Mouse (Mus musculus) layer of hippocampus, postnatal 14 days (tissue): Measurements from ENCODE around the gene Gm16503. TPM values are rescaled to one million over a fixed set of nuclear protein-coding genes. Genes with fewer than 3 reads are reported as not detected.
"Not testable (repeated sequence)": the region's sequence is repeated elsewhere in the genome, so short reads cannot be mapped to it uniquely, and the experiment has no call there.

Experiments used
- DNase-seq, 2 experiments: peaks; one replicate each; pipeline ENCODE4 v3.0.0; 2021 to 2022; ENCODE audit warnings: low spot score in 2 of 2, mixed read lengths in 1 of 2
- long read RNA-seq, 2 experiments: library from polyadenylated mRNA; stranded (forward); transcript quantifications; one replicate each; pipeline ENCODE4 v2.0.0; 2021
- total RNA-seq, 2 experiments: library from RNA; stranded (reverse); gene quantifications; 2 replicates each; pipeline ENCODE4 v1.2.3; 2021

Gm16503 gene
- total RNA-seq, result under 1 TPM; 0.28 to 0.29 TPM
- long read RNA-seq, experiment 1, result 0 reads
- long read RNA-seq, experiment 2, result 0 reads

GRCm38 (mm10) chr4:147539918-147540317, at the start of gene Gm16503:
TSS of gene Gm16503 (plus strand) at chr4:147540218.
- not testable (repeated sequence) for DNase-seq

GRCm38 (mm10) chr4:147492117-147492516, 47.9 kb upstream of the Gm16503 start, which contains the start of gene Zfp982:
TSS of gene Zfp982 (plus strand) at chr4:147492417.
- DNase-seq, result not testable (repeated sequence)

GRCm38 (mm10) chr4:147498772-147499613, 41.0 kb upstream of the Gm16503 start:
- DNase-seq, result not testable (repeated sequence)

GRCm38 (mm10) chr4:147509174-147509573, 30.8 kb upstream of the Gm16503 start:
- no peak for DNase-seq

- no peak for DNase-seq
These were observed 21.0 kb upstream of the Gm16503 start for GRCm38 (mm10) chr4:147518981-147519380.

- DNase-seq, result no peak
These were observed 19.9 kb upstream of the Gm16503 start for GRCm38 (mm10) chr4:147520100-147520499.

GRCm38 (mm10) chr4:147525125-147525524, 14.9 kb upstream of the Gm16503 start:
- no peak for DNase-seq

GRCm38 (mm10) chr4:147530366-147530765, 9.7 kb upstream of the Gm16503 start:
- no peak for DNase-seq

GRCm38 (mm10) chr4:147535916-147536315, 4.1 kb upstream of the Gm16503 start:
- not testable (repeated sequence) for DNase-seq

GRCm38 (mm10) chr4:147537702-147538101, 2.3 kb upstream of the Gm16503 start:
- DNase-seq, result no peak

GRCm38 (mm10) chr4:147541105-147541504, 1.1 kb downstream of the Gm16503 start:
- no peak for DNase-seq

- DNase-seq, result not testable (repeated sequence)
These were observed 13.1 kb downstream of the Gm16503 start, which contains the start of gene Zfp985 for GRCm38 (mm10) chr4:147553071-147553470. TSS of gene Zfp985 (plus strand) at chr4:147553277.

GRCm38 (mm10) chr4:147554361-147554760, 14.3 kb downstream of the Gm16503 start:
- DNase-seq, result not testable (repeated sequence)

- DNase-seq, result not testable (repeated sequence)
These were observed 16.9 kb downstream of the Gm16503 start for GRCm38 (mm10) chr4:147556921-147557320.

- DNase-seq, result not testable (repeated sequence)
These were observed 18.0 kb downstream of the Gm16503 start for GRCm38 (mm10) chr4:147558011-147558410.

- not testable (repeated sequence) for DNase-seq
These were observed 19.1 kb downstream of the Gm16503 start for GRCm38 (mm10) chr4:147559096-147559495.

GRCm38 (mm10) chr4:147565426-147566220, 25.6 kb downstream of the Gm16503 start:
- no peak for DNase-seq

- DNase-seq, result not testable (repeated sequence)
These were observed 31.1 kb downstream of the Gm16503 start for GRCm38 (mm10) chr4:147571156-147571555.

- DNase-seq, result not testable (repeated sequence)
These were observed 39.4 kb downstream of the Gm16503 start for GRCm38 (mm10) chr4:147579371-147579770.

GRCm38 (mm10) chr4:147586511-147587473, 46.8 kb downstream of the Gm16503 start:
- DNase-seq, result no peak
